Mouse (Mus musculus) heart, embryonic 14.5 days (tissue): ENCODE results near the gene Irx2. TPM values are rescaled to one million over a fixed set of nuclear protein-coding genes. Genes with fewer than 3 reads are reported as not detected.

Experiments used
- ATAC-seq: fragments of 200-750 bp; cut with Nextera tagmentation; 2 replicates; pipeline ENCODE4 v1.8.0; 2017; ENCODE audit warnings: low read depth, moderate TSS enrichment; ENCODE audit not compliant: insufficient number of reproducible peaks, insufficient read depth, low FRiP score
- H3K27ac ChIP-seq, 2 experiments: fragments of 200-500 bp in 1 of 2; fragments of 300-500 bp in 1 of 2; sonication (generic) in 1 of 2; replicated peaks in 1 of 2; 2 replicates each; pipeline ENCODE4 v1.5.1; 2012 to 2014; ENCODE audit warnings: low read depth in 2 of 2, low read length in 2 of 2, control low read depth in 1 of 2, mild to moderate bottlenecking in 1 of 2, mixed read lengths in 1 of 2; ENCODE audit not compliant: control insufficient read depth in 1 of 2, insufficient read depth in 1 of 2
- H3K27me3 ChIP-seq: fragments of 300-500 bp; sonication (generic); 2 replicates; pipeline ENCODE4 v1.6.1; 2014; ENCODE audit warnings: mild to moderate bottlenecking, low read length, control low read depth; ENCODE audit not compliant: control insufficient read depth, insufficient read depth
- H3K36me3 ChIP-seq: fragments of 300-500 bp; sonication (generic); 2 replicates; pipeline ENCODE4 v1.6.1; 2014; ENCODE audit warnings: mild to moderate bottlenecking, control low read depth, low read length, mixed read lengths; ENCODE audit not compliant: control insufficient read depth, insufficient read depth
- H3K4me1 ChIP-seq, 2 experiments: fragments of 200-500 bp in 1 of 2; fragments of 300-500 bp in 1 of 2; sonication (generic) in 1 of 2; 2 replicates each; pipeline ENCODE4 v1.6.1; 2012 to 2014; ENCODE audit warnings: low read length in 2 of 2, control low read depth in 1 of 2, mixed read lengths in 1 of 2; ENCODE audit not compliant: control insufficient read depth in 2 of 2, insufficient read depth in 2 of 2
- H3K4me2 ChIP-seq: fragments of 300-500 bp; sonication (generic); 2 replicates; pipeline ENCODE4 v1.6.1; 2014; ENCODE audit warnings: mild to moderate bottlenecking, low read length
- H3K4me3 ChIP-seq, 2 experiments: fragments of 200-500 bp in 1 of 2; fragments of 300-500 bp in 1 of 2; sonication (generic) in 1 of 2; 2 replicates each; pipeline ENCODE4 v1.5.1; 2012 to 2014; ENCODE audit warnings: low read length in 2 of 2, mild to moderate bottlenecking in 2 of 2, control low read depth in 1 of 2, low read depth in 1 of 2, moderate library complexity in 1 of 2; ENCODE audit not compliant: control insufficient read depth in 1 of 2, insufficient read depth in 1 of 2
- H3K9ac ChIP-seq: fragments of 300-500 bp; sonication (generic); 2 replicates; pipeline ENCODE4 v1.6.1; 2014; ENCODE audit warnings: mild to moderate bottlenecking, low read length
- H3K9me3 ChIP-seq: fragments of 300-500 bp; sonication (generic); 2 replicates; pipeline ENCODE4 v1.6.1; 2016; ENCODE audit warnings: low read length, control low read depth; ENCODE audit not compliant: control insufficient read depth
- WGBS: fragments of 180-500 bp; shearing (Covaris S2); extraction: QIAGEN DNeasy Blood & Tissue Kit; methylation state at CpG from one replicate; pipeline ENCODE4 v1.1.7; 2014; 5-methylcytosine and 5-hydroxymethylcytosine counted together
- polyA plus RNA-seq: library from polyadenylated mRNA; unstranded; fragments of >200 nt; fragmentation: Nextera tagmentation; extraction: Ambion mirVana; gene quantifications from 2 replicates; pipeline ENCODE4 v1.2.1, GENCODE M21; 2014

Gene Irx2
- polyA plus RNA-seq, 1 experiment from 2014 or later: 11.2 TPM

- Histone ChIP-seq H3K27me3 (peaks cover 82% of the 10 kb centered on the region), H3K4me1 (peaks cover 5 to 16% of the 10 kb centered on the region in 2 experiments; a peak in 3 of 4 replicates), H3K36me3 (no peaks in the 10 kb centered on the region), H3K9me3 (no peaks in the 10 kb centered on the region), H3K4me3 (peak overlapping the region; percentile 52 to 68; a peak in 3 of 4 replicates), H3K27ac (no peak overlapping the region), H3K9ac (peak overlapping the region; percentile 73; the same call in 1 of the 2 replicates), H3K4me2 (peak overlapping the region; percentile 96)
- WGBS: 8% methylated on average over 26 of the region's 26 CpGs
- ATAC-seq: no peak
These were observed 9.9 kb downstream of the Irx2 start for GRCm38 (mm10) chr13:72638401-72639130.

GRCm38 (mm10) chr13:72639441-72640130 is 11.0 kb downstream of the Irx2 start:
- ATAC-seq: peak; percentile 48; the same call in 1 of the 2 replicates
- H3K9me3 ChIP-seq: no peaks in the 10 kb centered on the region
- H3K36me3 ChIP-seq: no peaks in the 10 kb centered on the region
- peaks cover 72% of the 10 kb centered on the region for H3K27me3 ChIP-seq
- peaks cover 5 to 16% of the 10 kb centered on the region in 2 experiments; a peak in 3 of 4 replicates for H3K4me1 ChIP-seq
- peak overlapping the region; percentile 52 to 68 for H3K4me3 ChIP-seq
- whole genome bisulfite sequencing: 1% methylated on average over 32 of the region's 32 CpGs
- peak overlapping the region; percentile 73 for H3K9ac ChIP-seq
- H3K4me2 ChIP-seq: peak overlapping the region; percentile 96
- H3K27ac ChIP-seq: no peak overlapping the region

GRCm38 (mm10) chr13:72640131-72640521 is 11.5 kb downstream of the Irx2 start:
- Histone ChIP-seq H3K4me2 (peak overlapping the region; percentile 96), H3K27ac (no peak overlapping the region), H3K9ac (peak overlapping the region; percentile 73), H3K9me3 (no peaks in the 10 kb centered on the region), H3K4me1 (peaks cover 5 to 16% of the 10 kb centered on the region in 2 experiments; a peak in 3 of 4 replicates), H3K4me3 (peak overlapping the region; percentile 52 to 68), H3K27me3 (peaks cover 70% of the 10 kb centered on the region), H3K36me3 (no peaks in the 10 kb centered on the region)
- 5% methylated on average over 11 of the region's 11 CpGs for WGBS
- no peak for ATAC-seq

GRCm38 (mm10) chr13:72656447-72656846 is 27.8 kb downstream of the Irx2 start:
- ATAC-seq: no peak
- H3K27me3 ChIP-seq: no peaks in the 10 kb centered on the region
- peaks cover 0 to 2% of the 10 kb centered on the region in 2 experiments; a peak in 1 of 4 replicates for H3K4me1 ChIP-seq
- no peaks in the 10 kb centered on the region for H3K36me3 ChIP-seq
- H3K9ac ChIP-seq: no peak overlapping the region
- no peak overlapping the region for H3K4me3 ChIP-seq
- H3K4me2 ChIP-seq: no peak overlapping the region
- H3K27ac ChIP-seq: no peak overlapping the region
- 19% methylated on average over 1 of the region's 1 CpGs for WGBS
- 0 out of 2 replicates have a peak, but pooled peaks cover 3% of the 10 kb centered on the region for H3K9me3 ChIP-seq

- ATAC-seq: no peak
- 78% methylated on average over 1 of the region's 1 CpGs for WGBS
These were observed 47.2 kb downstream of the Irx2 start for GRCm38 (mm10) chr13:72675826-72676225.

More at GRCm38 (mm10) chr13:72675826-72676225, 47.2 kb downstream of the Irx2 start:
- Histone ChIP-seq H3K36me3 (no peaks in the 10 kb centered on the region), H3K4me1 (no peaks in the 10 kb centered on the region), H3K4me3 (no peak overlapping the region), H3K27me3 (no peaks in the 10 kb centered on the region), H3K4me2 (no peak overlapping the region), H3K9me3 (no peaks in the 10 kb centered on the region), H3K9ac (no peak overlapping the region), H3K27ac (no peak overlapping the region)
